Mouse (Mus musculus): ENCODE data around the gene Gpr26.

The Gpr26 gene

GRCm38 (mm10) chr7:132031940-132032531 is 65.8 kb downstream of the Gpr26 start:
- DNase-seq: no peak
